Mouse (Mus musculus) lung, postnatal 0 days (tissue): Measurements from ENCODE around the gene Fra10ac1.

Source experiments
- CTCF ChIP-seq: IDR thresholded peaks from 2 replicates; pipeline ENCODE4 v1.5.1; 2016; ENCODE audit warnings: antibody characterized with exemption, mild to moderate bottlenecking
- EP300 ChIP-seq: IDR thresholded peaks from 2 replicates; pipeline ENCODE4 v1.6.1; 2016; ENCODE audit warnings: antibody characterized with exemption, mild to moderate bottlenecking, control low read depth

GRCm38 (mm10) chr19:38191446-38191845 is 32.5 kb downstream of the Fra10ac1 start:
- TF ChIP-seq EP300 (no peak), CTCF (no peak)
